Mouse (Mus musculus): ENCODE results near the gene Pgm2. TPM values are rescaled to one million over a fixed set of nuclear protein-coding genes. Genes with fewer than 3 reads are reported as not detected.

The Pgm2 gene
- polyA plus RNA-seq (2014; fragmentation: Illumina TruSeq; extraction: RNeasy Lipid Tissue Mini Kit (QIAGEN cat#74804); ENCODE audit: low read depth, low replicate concordance) = 449 TPM

DNA sequence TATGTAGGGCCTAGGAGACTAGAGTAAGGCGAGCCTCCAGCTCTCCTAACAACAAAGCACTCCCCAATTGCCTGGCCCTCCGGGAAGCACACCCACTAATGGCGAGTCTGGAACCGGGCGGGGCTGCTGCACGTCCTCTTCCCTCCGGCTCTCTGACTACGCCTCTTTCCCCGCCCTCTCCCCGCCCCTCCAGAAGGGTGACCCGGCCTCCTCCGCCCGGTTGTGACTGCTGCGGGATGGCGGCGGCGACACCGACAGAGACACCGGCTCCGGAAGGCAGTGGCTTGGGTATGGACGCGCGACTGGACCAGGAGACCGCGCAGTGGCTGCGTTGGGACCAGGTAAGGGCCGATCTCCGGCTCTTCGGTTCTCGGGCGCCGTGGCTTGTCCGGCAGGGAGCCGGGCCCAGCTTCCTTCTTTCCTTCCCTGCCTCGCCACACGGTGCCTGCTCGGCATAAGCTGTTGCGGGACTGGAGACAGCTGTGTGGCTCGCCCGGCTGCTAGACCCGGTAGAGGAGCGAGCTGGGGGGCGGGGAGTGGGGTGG, at the start of gene Pgm2:
Pgm2 (plus strand) TSS at position 203 of the 545 bp plus-strand sequence.

GRCm38 (mm10) chr5:64155861-64156550, 63.3 kb downstream of the Pgm2 start, which contains the start of gene Tbc1d1:
Gene Tbc1d1 (plus strand): TSS chr5:64156305.

Other genes with a start within 250 kb of the Pgm2 start
- gene Rell1, start 124.1 kb upstream of the Pgm2 start, polyA plus RNA-seq (2014; fragmentation: Illumina TruSeq; extraction: RNeasy Lipid Tissue Mini Kit (QIAGEN cat#74804); ENCODE audit: low read depth, low replicate concordance) = 44.4 TPM
- 22.5 TPM for gene Tbc1d1, start 63.4 kb downstream of the Pgm2 start, polyA plus RNA-seq (2014; fragmentation: Illumina TruSeq; extraction: RNeasy Lipid Tissue Mini Kit (QIAGEN cat#74804); ENCODE audit: low read depth, low replicate concordance)

All from sigmoid colon, adult 10 weeks (tissue).